Mouse (Mus musculus) intestine, embryonic 14.5 days (tissue): Measurements from ENCODE around the gene Map2k6. TPM values are rescaled to one million over a fixed set of nuclear protein-coding genes. Genes with fewer than 3 reads are reported as not detected.

Experiments used
- ATAC-seq: fragments of 200-750 bp; cut with Nextera tagmentation; replicated peaks from 2 replicates; pipeline ENCODE4 v1.8.0; 2017; ENCODE audit warnings: low read depth, moderate number of reproducible peaks, moderate TSS enrichment, moderate library complexity; ENCODE audit not compliant: low FRiP score, low TSS enrichment
- DNase-seq: peaks from one replicate; pipeline ENCODE4 v3.0.0-alpha.2; 2018; ENCODE audit warnings: low spot score
- H3K27ac ChIP-seq: fragments of 300-500 bp; sonication (generic); 2 replicates; pipeline ENCODE4 v1.5.1; 2014; ENCODE audit warnings: low read depth, mild to moderate bottlenecking, control low read depth
- H3K27me3 ChIP-seq: fragments of 300-500 bp; sonication (generic); replicated peaks from 2 replicates; pipeline ENCODE4 v1.6.1; 2014; ENCODE audit warnings: low read length, control low read depth; ENCODE audit not compliant: control insufficient read depth, insufficient read depth
- H3K36me3 ChIP-seq: fragments of 300-500 bp; sonication (generic); 2 replicates; pipeline ENCODE4 v1.6.1; 2014; ENCODE audit warnings: low read length, control low read depth; ENCODE audit not compliant: control insufficient read depth, insufficient read depth
- H3K4me1 ChIP-seq: fragments of 300-500 bp; sonication (generic); replicated peaks from 2 replicates; pipeline ENCODE4 v1.6.1; 2014; ENCODE audit warnings: low read length, control low read depth, mixed read lengths; ENCODE audit not compliant: control insufficient read depth, insufficient read depth
- H3K4me2 ChIP-seq: fragments of 300-500 bp; sonication (generic); 2 replicates; pipeline ENCODE4 v1.6.1; 2014; ENCODE audit warnings: low read length
- H3K4me3 ChIP-seq: fragments of 300-500 bp; sonication (generic); 2 replicates; pipeline ENCODE4 v1.5.1; 2014; ENCODE audit warnings: low read depth, low read length, control low read depth, mixed read lengths
- H3K9ac ChIP-seq: fragments of 300-500 bp; sonication (generic); 2 replicates; pipeline ENCODE4 v1.6.1; 2014; ENCODE audit warnings: mild to moderate bottlenecking, low read length
- H3K9me3 ChIP-seq: fragments of 300-500 bp; sonication (generic); 2 replicates; pipeline ENCODE4 v1.6.1; 2016; ENCODE audit warnings: low read length, control low read depth; ENCODE audit not compliant: control insufficient read depth
- WGBS: fragments of 180-500 bp; shearing (Covaris S2); extraction: QIAGEN DNeasy Blood & Tissue Kit; methylation state at CpG from one replicate; pipeline ENCODE4 v1.1.7; 2014; 5-methylcytosine and 5-hydroxymethylcytosine counted together
- polyA plus RNA-seq: library from polyadenylated mRNA; unstranded; fragments of >200 nt; fragmentation: Nextera tagmentation; extraction: Ambion mirVana; gene quantifications from 2 replicates; pipeline ENCODE4 v1.2.1, GENCODE M21; 2014

Gene Map2k6
- polyA plus RNA-seq, 1 experiment from 2014 or later: 25.5 TPM

DNA sequence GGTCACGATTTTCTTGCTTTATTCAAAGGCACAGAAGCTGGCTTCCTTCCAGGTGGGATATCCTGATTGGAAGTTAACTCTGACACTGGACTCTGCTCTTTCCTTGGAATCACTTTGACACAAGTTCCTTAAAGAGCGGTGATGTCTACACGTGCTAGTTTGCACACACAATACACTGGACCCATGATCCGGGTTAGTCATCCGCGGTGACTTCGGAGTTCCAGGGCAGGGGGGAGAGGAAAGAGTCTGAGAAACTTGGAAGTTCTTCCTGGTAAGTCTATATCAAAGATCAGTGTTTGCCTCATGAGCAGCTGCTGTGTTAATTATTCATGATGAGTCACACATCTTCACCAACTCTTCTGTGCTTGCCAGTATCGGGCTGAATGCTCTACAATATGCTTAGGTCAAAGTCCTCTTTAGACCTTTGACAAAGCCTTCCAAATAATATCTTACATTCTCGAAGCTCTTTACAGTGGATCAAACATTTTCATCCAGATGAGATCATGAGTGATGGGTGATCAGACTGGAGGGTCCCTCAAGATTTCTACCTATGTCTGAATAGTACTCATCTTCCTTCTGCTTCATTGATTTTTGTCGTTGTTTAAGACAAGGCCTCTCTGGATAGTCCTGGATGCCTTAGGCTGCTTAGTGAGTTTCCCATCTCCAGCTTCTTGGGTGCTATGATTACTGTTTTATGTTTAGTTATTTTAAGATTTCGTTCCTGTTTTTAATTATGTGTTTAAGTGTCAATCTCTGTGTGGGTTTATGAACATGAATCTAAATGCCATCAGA, 145.7 kb downstream of the Map2k6 start:
- Histone ChIP-seq H3K4me1 (no peaks in the 10 kb centered on the region), H3K36me3 (no peaks in the 10 kb centered on the region), H3K27me3 (no peaks in the 10 kb centered on the region), H3K27ac (no peak overlapping the region), H3K4me3 (no peak overlapping the region), H3K4me2 (no peak overlapping the region), H3K9me3 (peaks cover 4% of the 10 kb centered on the region), H3K9ac (no peak overlapping the region)
- ATAC-seq: peak; percentile 68; the same call in 1 of the 2 replicates
- WGBS: 76% methylated on average over 11 of the region's 11 CpGs
- DNase-seq: peak; percentile 50

DNA sequence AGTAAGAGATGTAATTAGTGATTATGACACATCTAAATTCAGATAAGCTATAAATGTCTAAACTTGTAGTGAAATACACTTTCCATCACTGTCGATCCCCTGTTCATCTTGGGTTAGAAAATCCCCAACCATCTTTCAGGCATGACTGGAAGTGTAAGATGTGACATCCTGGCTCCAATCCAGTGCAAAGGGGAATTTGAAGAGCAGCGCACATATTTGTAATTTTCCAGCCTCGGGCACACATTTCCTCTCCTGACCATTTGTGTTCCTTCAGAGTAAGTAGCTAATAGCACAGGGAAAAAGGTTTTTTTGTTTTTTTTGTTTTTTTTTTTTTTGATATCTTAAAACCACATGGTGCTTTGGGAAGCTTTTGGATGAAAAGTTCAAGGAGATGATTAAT, 146.5 kb downstream of the Map2k6 start:
- H3K4me3 ChIP-seq: no peak overlapping the region
- ATAC-seq (no peak), DNase-seq (no peak)
- 70% methylated on average over 3 of the region's 3 CpGs for WGBS
- no peak overlapping the region for H3K9ac ChIP-seq
- no peaks in the 10 kb centered on the region for H3K27me3 ChIP-seq
- peaks cover 3% of the 10 kb centered on the region for H3K9me3 ChIP-seq
- no peak overlapping the region for H3K4me2 ChIP-seq
- no peaks in the 10 kb centered on the region for H3K4me1 ChIP-seq
- no peak overlapping the region for H3K27ac ChIP-seq
- H3K36me3 ChIP-seq: no peaks in the 10 kb centered on the region

DNA sequence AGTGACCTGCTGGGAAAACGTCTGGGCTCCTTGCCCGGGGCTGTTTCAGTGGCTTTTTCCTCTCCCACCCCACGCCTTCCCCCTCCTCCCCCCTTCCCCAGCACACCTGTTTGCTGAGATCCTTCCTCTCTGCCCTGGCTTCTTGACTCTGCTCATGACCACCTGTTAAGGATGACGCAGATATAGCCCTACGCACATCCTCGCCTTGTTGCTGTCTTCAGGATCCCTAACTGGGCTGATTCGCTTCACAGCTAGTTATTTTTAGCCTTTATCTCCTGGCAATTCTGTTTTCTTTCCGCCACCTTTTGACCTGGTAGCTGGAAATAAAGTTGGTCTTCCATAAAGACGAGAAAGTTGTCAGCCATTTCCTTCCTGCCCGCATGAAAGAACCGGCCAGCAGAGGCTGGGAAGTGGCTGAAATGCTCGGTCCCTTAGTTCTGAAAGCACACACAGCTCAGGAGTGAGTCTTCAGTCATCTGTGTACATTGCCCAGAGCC, 152.6 kb downstream of the Map2k6 start:
- no peak overlapping the region for H3K27ac ChIP-seq
- no peak overlapping the region for H3K9ac ChIP-seq
- no peak overlapping the region for H3K4me2 ChIP-seq
- no peaks in the 10 kb centered on the region for H3K36me3 ChIP-seq
- 72% methylated on average over 12 of the region's 12 CpGs for WGBS
- no peaks in the 10 kb centered on the region for H3K27me3 ChIP-seq
- ATAC-seq (no peak), DNase-seq (no peak)
- no peaks in the 10 kb centered on the region for H3K4me1 ChIP-seq
- no peaks in the 10 kb centered on the region for H3K9me3 ChIP-seq
- no peak overlapping the region for H3K4me3 ChIP-seq

DNA sequence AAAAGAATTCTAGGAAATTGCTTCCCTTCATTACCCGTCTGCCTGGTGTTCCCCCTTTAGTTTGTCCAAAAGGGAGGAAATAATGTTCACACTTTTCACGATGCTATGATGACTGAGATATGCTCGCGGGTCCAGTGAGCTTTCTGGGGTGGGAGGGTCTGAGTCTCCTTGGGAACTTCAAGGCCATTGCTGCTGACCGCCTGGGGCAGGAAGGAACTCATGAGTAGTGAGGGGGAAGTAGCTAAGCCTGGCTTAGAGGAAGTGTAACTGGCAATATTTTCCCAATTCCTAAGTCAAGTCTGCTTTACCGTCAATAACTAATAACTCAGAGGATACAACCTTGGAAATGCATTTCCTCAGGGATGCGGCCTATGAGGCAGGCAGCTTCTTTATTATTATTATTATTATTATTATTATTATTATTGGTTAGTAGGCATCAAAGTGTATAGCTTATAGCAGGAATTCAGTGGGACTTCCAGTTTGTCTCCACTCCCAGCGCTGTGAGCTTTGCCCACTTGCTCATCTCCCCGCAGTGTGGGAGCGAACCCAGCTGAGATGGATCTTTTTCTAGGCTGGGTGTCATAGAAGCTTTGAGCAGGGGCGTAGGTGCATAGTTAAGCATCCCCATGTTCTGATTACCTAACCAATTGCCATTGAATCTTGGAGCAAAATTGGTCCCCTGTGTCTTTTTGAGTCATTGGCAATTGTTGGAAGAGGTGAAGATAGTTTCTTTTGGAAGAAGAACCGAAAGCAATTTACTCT, 163.6 kb downstream of the Map2k6 start:
- 88% methylated on average over 12 of the region's 12 CpGs for WGBS
- DNase-seq: no peak
- no peak for ATAC-seq
- Histone ChIP-seq H3K27me3 (no peaks in the 10 kb centered on the region), H3K9ac (no peak overlapping the region), H3K9me3 (no peaks in the 10 kb centered on the region), H3K4me3 (no peak overlapping the region), H3K4me2 (no peak overlapping the region), H3K4me1 (0 out of 2 replicates have a peak, but pooled peaks cover 3% of the 10 kb centered on the region), H3K36me3 (no peaks in the 10 kb centered on the region), H3K27ac (no peak overlapping the region)

DNA sequence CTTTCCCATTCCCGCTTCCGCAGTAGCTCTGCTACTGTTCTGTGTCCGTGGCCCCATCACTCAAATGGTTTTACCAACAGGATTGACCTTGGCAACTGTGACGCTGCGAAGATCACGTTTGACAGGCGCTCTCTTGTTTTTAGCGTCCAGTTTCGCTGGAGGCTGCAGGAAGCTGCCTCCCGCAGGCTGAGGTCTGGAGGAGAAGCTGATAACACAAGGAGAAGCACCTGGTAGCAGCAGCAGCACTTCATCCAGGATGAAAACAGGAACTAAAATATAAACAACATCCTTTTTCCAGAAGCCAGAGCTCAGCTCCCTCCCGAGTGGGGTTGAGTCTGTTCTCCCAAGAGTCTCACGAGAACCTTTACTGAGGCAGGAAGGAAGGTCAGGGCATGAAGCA, 164.3 kb downstream of the Map2k6 start:
- H3K27ac ChIP-seq: no peak overlapping the region
- peak overlapping the region; percentile 30 for H3K4me2 ChIP-seq
- H3K36me3 ChIP-seq: no peaks in the 10 kb centered on the region
- 0 out of 2 replicates have a peak, but pooled peaks cover 3% of the 10 kb centered on the region for H3K4me1 ChIP-seq
- ATAC-seq: no peak
- WGBS: 23% methylated on average over 12 of the region's 12 CpGs
- no peak for DNase-seq
- no peaks in the 10 kb centered on the region for H3K27me3 ChIP-seq
- no peak overlapping the region for H3K4me3 ChIP-seq
- no peaks in the 10 kb centered on the region for H3K9me3 ChIP-seq
- H3K9ac ChIP-seq: no peak overlapping the region

DNA sequence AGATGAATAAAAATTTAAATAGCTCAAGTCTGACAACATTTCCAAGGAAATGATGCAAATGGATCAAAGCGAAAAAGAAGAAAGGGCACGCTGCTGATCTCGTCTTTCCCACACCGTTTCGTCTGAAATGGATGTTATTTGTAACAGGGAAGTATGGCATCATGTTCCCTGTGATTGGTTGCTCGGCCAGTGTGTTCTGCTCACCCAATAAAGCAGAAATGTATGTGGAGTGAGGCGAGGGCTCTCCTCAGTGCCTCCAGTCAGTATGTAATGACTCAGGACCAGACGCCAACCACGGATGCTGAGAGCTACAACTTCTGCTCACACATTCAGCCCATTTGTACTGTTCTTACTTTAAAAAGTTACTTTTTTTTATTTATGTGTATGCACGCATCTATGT, 164.9 kb downstream of the Map2k6 start:
- H3K4me2 ChIP-seq: no peak overlapping the region
- H3K9me3 ChIP-seq: no peaks in the 10 kb centered on the region
- H3K27ac ChIP-seq: no peak overlapping the region
- H3K27me3 ChIP-seq: no peaks in the 10 kb centered on the region
- ATAC-seq (no peak), DNase-seq (no peak)
- H3K4me1 ChIP-seq: 0 out of 2 replicates have a peak, but pooled peaks cover 3% of the 10 kb centered on the region
- 78% methylated on average over 10 of the region's 10 CpGs for WGBS
- H3K4me3 ChIP-seq: no peak overlapping the region
- H3K36me3 ChIP-seq: no peaks in the 10 kb centered on the region
- H3K9ac ChIP-seq: no peak overlapping the region

DNA sequence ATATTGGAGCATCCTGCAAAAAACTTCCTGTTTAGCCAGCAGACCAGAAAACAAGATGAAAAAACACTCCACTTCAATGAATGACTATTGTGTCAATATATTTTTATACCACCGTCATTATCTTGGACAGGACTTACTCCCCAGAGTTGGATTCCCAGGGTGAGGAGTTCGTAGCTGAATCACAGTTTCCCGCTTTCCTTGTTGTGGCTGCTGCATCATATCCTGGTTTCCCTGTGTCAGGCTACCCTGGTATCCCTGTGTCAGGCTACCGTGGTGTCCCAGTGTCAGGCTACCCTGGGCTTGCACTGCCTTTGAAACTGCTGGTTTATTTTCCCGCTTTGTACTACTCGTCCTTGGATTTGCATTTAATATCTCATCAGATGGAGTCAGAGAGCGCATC, 167.4 kb downstream of the Map2k6 start:
- H3K4me2 ChIP-seq: no peak overlapping the region
- no peaks in the 10 kb centered on the region for H3K27me3 ChIP-seq
- DNase-seq (no peak), ATAC-seq (no peak)
- no peak overlapping the region for H3K4me3 ChIP-seq
- no peak overlapping the region for H3K9ac ChIP-seq
- no peaks in the 10 kb centered on the region for H3K9me3 ChIP-seq
- WGBS: 84% methylated on average over 7 of the region's 7 CpGs
- H3K27ac ChIP-seq: no peak overlapping the region
- H3K36me3 ChIP-seq: no peaks in the 10 kb centered on the region
- H3K4me1 ChIP-seq: 0 out of 2 replicates have a peak, but pooled peaks cover 3% of the 10 kb centered on the region

DNA sequence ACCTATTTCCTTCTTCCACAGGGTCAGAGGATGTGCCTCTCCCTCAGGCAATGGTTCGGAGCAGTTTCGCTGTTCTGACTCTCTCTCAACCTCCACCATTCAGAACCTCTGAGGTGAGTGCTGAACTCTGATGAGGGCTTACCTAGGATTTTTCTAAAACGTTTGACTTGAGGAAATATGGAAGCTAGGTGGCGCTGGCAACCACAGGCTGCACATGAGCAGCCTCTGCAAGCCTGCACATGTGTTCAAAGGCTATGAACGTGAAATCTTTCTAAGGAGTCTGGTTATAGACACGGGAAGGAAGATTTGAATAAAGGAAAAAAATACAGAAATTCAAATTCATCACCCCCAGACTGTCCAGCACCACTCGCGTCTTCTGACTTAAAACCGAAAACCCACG, 173.6 kb downstream of the Map2k6 start:
- 55% methylated on average over 10 of the region's 10 CpGs for WGBS
- H3K4me1 ChIP-seq: no peaks in the 10 kb centered on the region
- DNase-seq: peak; percentile 62
- no peak overlapping the region for H3K9ac ChIP-seq
- no peaks in the 10 kb centered on the region for H3K9me3 ChIP-seq
- no peak overlapping the region for H3K4me2 ChIP-seq
- ATAC-seq: no peak
- no peaks in the 10 kb centered on the region for H3K36me3 ChIP-seq
- H3K27me3 ChIP-seq: no peaks in the 10 kb centered on the region
- H3K4me3 ChIP-seq: no peak overlapping the region
- H3K27ac ChIP-seq: no peak overlapping the region
